Comparison of ENCODE assay signal across 16 mouse cellular contexts in genomic region chr13:81822750-81823149, GRCm38 (mm10).
"Had no signal": no experiment of that assay in that cellular context is flagged by ENCODE, and none has a peak within 500 bp of the region (broad histone marks: within the 10 kb centered on the region; RNA-seq: fewer than 3 reads in every experiment).

No protein-coding gene starts in this region.

- H3K4me1 ChIP-seq: lung, embryonic 15.5 days; megakaryocyte, embryonic 14.5 days had no signal

- ATAC-seq: intestine, postnatal 0 days; midbrain, embryonic 16.5 days had no signal

- DNase-seq: kidney, adult 2 months; kidney, postnatal 25 days; lung, adult 18-20 months; lung, postnatal 10 days; lung, postnatal 36 days; right cerebral cortex, postnatal 14 days; right cerebral cortex, postnatal 4 days; thymus, postnatal 36 days had no signal

- H3K4me3 ChIP-seq: lung, embryonic 15.5 days; megakaryocyte, embryonic 14.5 days; midbrain, embryonic 10.5 days had no signal

- H3K27me3 ChIP-seq: lung, embryonic 15.5 days; megakaryocyte, embryonic 14.5 days had no signal

- H3K36me3 ChIP-seq: lung, embryonic 15.5 days; midbrain, embryonic 10.5 days had no signal

- H3K27ac ChIP-seq: kidney, postnatal 0 days; liver, embryonic 14.5 days; lung, embryonic 15.5 days; midbrain, embryonic 10.5 days had no signal

- H3K4me2 ChIP-seq: liver, embryonic 11.5 days; lung, embryonic 15.5 days had no signal

- H3K9me3 ChIP-seq: lung, embryonic 15.5 days; megakaryocyte, embryonic 14.5 days; midbrain, embryonic 10.5 days had no signal

- H3K9ac ChIP-seq: liver, embryonic 14.5 days; lung, embryonic 15.5 days had no signal
